Mouse (Mus musculus) kidney, embryonic 16.5 days (tissue): ENCODE data around the gene Olfr618. TPM values are rescaled to one million over a fixed set of nuclear protein-coding genes. Genes with fewer than 3 reads are reported as not detected.

Experiments used
- ATAC-seq: fragments of 200-750 bp; cut with Nextera tagmentation; 2 replicates; pipeline ENCODE4 v1.8.0; 2017; ENCODE audit warnings: moderate TSS enrichment; ENCODE audit not compliant: low FRiP score, low TSS enrichment
- H3K27ac ChIP-seq: fragments of 300-500 bp; sonication (generic); 2 replicates; pipeline ENCODE4 v1.5.1; 2014; ENCODE audit warnings: low read length
- H3K27me3 ChIP-seq: fragments of 300-500 bp; sonication (generic); 2 replicates; pipeline ENCODE4 v1.6.1; 2014; ENCODE audit warnings: low read length, control low read depth, mixed read lengths; ENCODE audit not compliant: insufficient read depth
- H3K36me3 ChIP-seq: fragments of 300-500 bp; sonication (generic); 2 replicates; pipeline ENCODE4 v1.6.1; 2014; ENCODE audit warnings: low read length, control low read depth, mixed read lengths; ENCODE audit not compliant: insufficient read depth
- H3K4me1 ChIP-seq: fragments of 300-500 bp; sonication (generic); 2 replicates; pipeline ENCODE4 v1.6.1; 2014; ENCODE audit warnings: low read length, control low read depth, mixed read lengths; ENCODE audit not compliant: insufficient read depth
- H3K4me2 ChIP-seq: fragments of 300-500 bp; sonication (generic); replicated peaks from 2 replicates; pipeline ENCODE4 v1.6.1; 2014; ENCODE audit warnings: low read depth, low read length
- H3K4me3 ChIP-seq: fragments of 300-500 bp; sonication (generic); 2 replicates; pipeline ENCODE4 v1.5.1; 2014; ENCODE audit warnings: mild to moderate bottlenecking, low read length
- H3K9ac ChIP-seq: fragments of 300-500 bp; sonication (generic); replicated peaks from 2 replicates; pipeline ENCODE4 v1.6.1; 2014; ENCODE audit warnings: low read length
- H3K9me3 ChIP-seq: fragments of 300-500 bp; sonication (generic); 2 replicates; pipeline ENCODE4 v1.6.1; 2016; ENCODE audit warnings: low read length, control low read depth
- WGBS: fragments of 180-500 bp; shearing (Covaris S2); extraction: QIAGEN DNeasy Blood & Tissue Kit; methylation state at CpG from one replicate; pipeline ENCODE4 v1.1.7; 2014; 5-methylcytosine and 5-hydroxymethylcytosine counted together
- microRNA-seq: library from miRNA; unstranded; fragments of <30 nt; microRNA quantifications from one replicate; pipeline ENCODE4, GENCODE M21; 2016
- polyA plus RNA-seq: library from polyadenylated mRNA; unstranded; fragments of >200 nt; fragmentation: Nextera tagmentation; extraction: Ambion mirVana; gene quantifications from 2 replicates; pipeline ENCODE4 v1.2.1, GENCODE M21; 2015

Olfr618 gene
- polyA plus RNA-seq, 1 experiment from 2014 or later, result not detected

- H3K27ac ChIP-seq, result no peak within 1 kb of the TSS
- no peaks in the 10 kb centered on the region for H3K4me1 ChIP-seq
- no peak within 1 kb of the TSS for H3K4me3 ChIP-seq
- H3K27me3 ChIP-seq, result no peaks in the 10 kb centered on the region
- no peaks in the 10 kb centered on the region for H3K36me3 ChIP-seq
- 82% methylated on average over 1 of the region's 1 CpGs for WGBS
- H3K4me2 ChIP-seq, result no peak within 1 kb of the TSS
- no peak within 1 kb of the TSS for H3K9ac ChIP-seq
- H3K9me3 ChIP-seq, result no peaks in the 10 kb centered on the region
- ATAC-seq, result no peak
These were observed 52.7 kb downstream of the Olfr618 start, which contains the start of gene Olfr622 for GRCm38 (mm10) chr7:103642602-103643001. Gene Olfr622 (minus strand): TSS chr7:103642702.

GRCm38 (mm10) chr7:103644070-103644469 is 54.2 kb downstream of the Olfr618 start:
- H3K4me3 ChIP-seq, result no peak overlapping the region
- no peaks in the 10 kb centered on the region for H3K4me1 ChIP-seq
- WGBS, result 78% methylated on average over 4 of the region's 4 CpGs
- no peaks in the 10 kb centered on the region for H3K27me3 ChIP-seq
- no peak for ATAC-seq
- H3K27ac ChIP-seq, result no peak overlapping the region
- no peak overlapping the region for H3K9ac ChIP-seq
- no peak overlapping the region for H3K4me2 ChIP-seq
- no peaks in the 10 kb centered on the region for H3K9me3 ChIP-seq
- H3K36me3 ChIP-seq, result no peaks in the 10 kb centered on the region

Small RNA genes within 50 kb of the gene (microRNA-seq; reads per million reads assigned to microRNA genes)
- gene Gm26506, result not detected

Other genes starting within 250 kb of the Olfr618 start
- gene Olfr600, start 240.4 kb upstream of the Olfr618 start, polyA plus RNA-seq, result not detected in 2 replicates
- gene Olfr601, start 227.4 kb upstream of the Olfr618 start, polyA plus RNA-seq, result not detected in 2 replicates
- not detected in 2 replicates for gene Olfr603, start 203.9 kb upstream of the Olfr618 start, polyA plus RNA-seq
- not detected in 2 replicates for gene Usp17lc, start 175.0 kb upstream of the Olfr618 start, polyA plus RNA-seq
- gene Olfr605, start 144.7 kb upstream of the Olfr618 start, polyA plus RNA-seq, result not detected in 2 replicates
- not detected in 2 replicates for gene Olfr606, start 141.1 kb upstream of the Olfr618 start, polyA plus RNA-seq
- gene Olfr607, start 126.0 kb upstream of the Olfr618 start, polyA plus RNA-seq, result not detected in 2 replicates
- not detected in 2 replicates for gene Olfr608, start 120.2 kb upstream of the Olfr618 start, polyA plus RNA-seq
- gene Olfr609, start 92.0 kb upstream of the Olfr618 start, polyA plus RNA-seq, result not detected in 2 replicates
- not detected in 2 replicates for gene Olfr610, start 78.0 kb upstream of the Olfr618 start, polyA plus RNA-seq
- gene Olfr611, start 69.3 kb upstream of the Olfr618 start, polyA plus RNA-seq, result not detected in 2 replicates
- gene Olfr612, start 47.4 kb upstream of the Olfr618 start, polyA plus RNA-seq, result not detected in 2 replicates
- gene Olfr613, start 42.0 kb upstream of the Olfr618 start, polyA plus RNA-seq, result not detected in 2 replicates
- gene Olfr615, start 34.0 kb upstream of the Olfr618 start, polyA plus RNA-seq, result not detected in 2 replicates
- not detected in 2 replicates for gene Olfr616, start 21.0 kb upstream of the Olfr618 start, polyA plus RNA-seq
- not detected in 2 replicates for gene Olfr617, start 17.0 kb upstream of the Olfr618 start, polyA plus RNA-seq
- not detected in 2 replicates for gene Olfr619, start 10.5 kb downstream of the Olfr618 start, polyA plus RNA-seq
- gene Olfr620, start 22.4 kb downstream of the Olfr618 start, polyA plus RNA-seq, result not detected in 2 replicates
- gene Olfr622, start 52.6 kb downstream of the Olfr618 start, polyA plus RNA-seq, result not detected in 2 replicates
- gene Olfr623, start 73.6 kb downstream of the Olfr618 start, polyA plus RNA-seq, result not detected in 2 replicates
- 0.02 and 0.04 TPM in 2 replicates for gene Olfr624, start 81.1 kb downstream of the Olfr618 start, polyA plus RNA-seq
- gene Olfr625-ps1, start 92.6 kb downstream of the Olfr618 start, polyA plus RNA-seq, result not detected in 2 replicates
- not detected in 2 replicates for gene Olfr243, start 124.6 kb downstream of the Olfr618 start, polyA plus RNA-seq
- not detected in 2 replicates for gene Olfr628, start 140.3 kb downstream of the Olfr618 start, polyA plus RNA-seq
- not detected in 2 replicates for gene Olfr629, start 154.8 kb downstream of the Olfr618 start, polyA plus RNA-seq
- not detected in 2 replicates for gene Olfr630, start 167.2 kb downstream of the Olfr618 start, polyA plus RNA-seq
- not detected in 2 replicates for gene Olfr69, start 181.5 kb downstream of the Olfr618 start, polyA plus RNA-seq
- gene Olfr68, start 189.6 kb downstream of the Olfr618 start, polyA plus RNA-seq, result not detected in 2 replicates
- gene Olfr67, start 201.7 kb downstream of the Olfr618 start, polyA plus RNA-seq, result not detected in 2 replicates
- 2,178 and 2,179 TPM in 2 replicates for gene Hbb-bt, start 223.9 kb downstream of the Olfr618 start, polyA plus RNA-seq
- gene Hbb-bs, start 238.0 kb downstream of the Olfr618 start, polyA plus RNA-seq, result 7,235 and 7,674 TPM in 2 replicates